Mouse (Mus musculus): Measurements from ENCODE around the gene 4930415O20Rik. TPM values are rescaled to one million over a fixed set of nuclear protein-coding genes. Genes with fewer than 3 reads are reported as not detected.

The 4930415O20Rik gene
- polyA plus RNA-seq, 1 experiment = 0.09 TPM

DNA sequence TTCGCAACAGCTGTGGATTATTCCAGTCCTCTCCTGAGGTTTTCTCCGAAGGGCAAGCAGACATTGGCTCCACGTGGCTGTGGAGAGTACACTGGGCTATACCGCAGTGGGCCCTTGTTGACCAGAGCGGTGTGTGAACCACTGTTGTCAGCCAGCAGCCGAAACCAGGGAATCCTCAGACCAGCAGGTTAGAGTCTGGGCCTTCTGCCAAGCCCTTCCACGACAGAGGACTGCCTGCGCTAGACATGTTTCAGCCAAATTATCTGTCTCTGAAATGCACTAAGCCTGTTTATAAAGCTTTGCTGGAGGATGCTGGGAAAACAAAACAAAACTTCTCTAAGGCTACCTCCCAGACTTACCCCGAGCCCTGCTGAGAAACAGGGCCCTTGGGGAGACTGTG, 43.7 kb downstream of the 4930415O20Rik start:
- Histone ChIP-seq H3ac (ENCODE audit: control insufficient read depth, insufficient read length, low read depth) (no peak overlapping the region), H3K79me2 (ENCODE audit: control insufficient read depth, insufficient read depth) (no peaks in the 10 kb centered on the region), H3K4me3 (ENCODE audit: insufficient read depth, poor library complexity, severe bottlenecking) (no peak overlapping the region), H3K36me3 (ENCODE audit: control insufficient read depth, insufficient read depth) (no peaks in the 10 kb centered on the region), H3K27me3 (ENCODE audit: control insufficient read depth, insufficient read depth, insufficient read length) (no peaks in the 10 kb centered on the region), H3K79me3 (ENCODE audit: low read depth) (no peaks in the 10 kb centered on the region)
- TF ChIP-seq USF1 (IDR thresholded peaks at IDR 0.05; ENCODE audit: low read depth) (no peak), MAX (IDR thresholded peaks at IDR 0.05) (no peak), CTCF (IDR thresholded peaks at IDR 0.05; ENCODE audit: control insufficient read depth, insufficient read depth, insufficient read length) (no peak), CEBPB (IDR thresholded peaks at IDR 0.05; ENCODE audit: low read depth) (no peak), MYOG (IDR thresholded peaks at IDR 0.05; ENCODE audit: control insufficient read depth, extremely low read depth, insufficient read length) (no peak), MYOD1 (IDR thresholded peaks at IDR 0.05; ENCODE audit: control insufficient read depth, insufficient read length, low read depth) (no peak), FOSL1 (IDR thresholded peaks at IDR 0.05; ENCODE audit: insufficient read depth, low read length, poor library complexity, severe bottlenecking) (no peak)

DNA sequence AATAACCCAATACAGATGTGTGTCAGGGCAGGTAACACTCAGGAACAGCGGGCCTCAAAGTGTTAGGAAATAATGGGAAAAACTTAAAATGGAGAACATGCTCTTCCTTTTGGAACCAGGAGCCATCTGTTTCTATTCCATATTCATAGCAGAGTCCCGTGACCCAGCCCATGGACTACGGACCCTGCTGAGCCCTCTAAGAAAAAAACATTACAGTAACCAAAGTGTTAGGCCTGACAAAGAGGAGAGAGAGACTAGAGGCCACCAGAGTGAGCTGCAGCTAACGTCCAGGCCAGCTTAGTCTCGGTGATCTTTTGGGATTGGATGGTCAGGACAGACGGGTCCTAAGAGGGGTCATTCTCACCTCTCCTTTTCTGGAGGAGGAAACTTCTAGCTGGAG, 44.2 kb downstream of the 4930415O20Rik start:
- Histone ChIP-seq H3K36me3 (ENCODE audit: control insufficient read depth, insufficient read depth) (no peaks in the 10 kb centered on the region), H3K79me3 (ENCODE audit: low read depth) (no peaks in the 10 kb centered on the region), H3K4me3 (ENCODE audit: insufficient read depth, poor library complexity, severe bottlenecking) (no peak overlapping the region), H3ac (ENCODE audit: control insufficient read depth, insufficient read length, low read depth) (no peak overlapping the region), H3K27me3 (ENCODE audit: control insufficient read depth, insufficient read depth, insufficient read length) (no peaks in the 10 kb centered on the region), H3K79me2 (ENCODE audit: control insufficient read depth, insufficient read depth) (no peaks in the 10 kb centered on the region)
- TF ChIP-seq USF1 (IDR thresholded peaks at IDR 0.05; ENCODE audit: low read depth) = no peak
- TF ChIP-seq CEBPB (IDR thresholded peaks at IDR 0.05; ENCODE audit: low read depth) = no peak
- no peak for TF ChIP-seq FOSL1 (IDR thresholded peaks at IDR 0.05; ENCODE audit: insufficient read depth, low read length, poor library complexity, severe bottlenecking)
- TF ChIP-seq CTCF (IDR thresholded peaks at IDR 0.05; ENCODE audit: control insufficient read depth, insufficient read depth, insufficient read length) = no peak
- TF ChIP-seq MAX (IDR thresholded peaks at IDR 0.05) = no peak
- no peak for TF ChIP-seq MYOG (IDR thresholded peaks at IDR 0.05; ENCODE audit: control insufficient read depth, extremely low read depth, insufficient read length)
- TF ChIP-seq MYOD1 (IDR thresholded peaks at IDR 0.05; ENCODE audit: control insufficient read depth, insufficient read length, low read depth) = no peak

DNA sequence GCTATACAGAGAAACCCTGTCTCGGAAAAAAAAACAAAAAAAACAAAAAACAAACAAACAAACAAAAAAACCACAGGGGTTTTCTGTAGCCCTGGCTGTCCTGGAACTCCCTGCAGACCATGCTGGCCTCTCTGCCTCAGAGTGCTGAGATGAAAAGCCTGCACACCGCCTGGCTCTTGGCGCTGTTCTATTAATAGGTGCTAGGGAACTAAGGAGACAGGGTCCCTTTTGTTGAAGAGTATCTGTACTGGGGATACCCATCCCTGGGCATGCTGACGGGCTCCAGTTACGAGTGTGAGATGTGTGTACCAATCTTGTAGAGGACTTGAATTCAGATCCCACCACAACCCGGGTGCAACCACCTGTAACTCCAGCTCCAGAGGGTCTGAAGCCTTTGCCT, 44.9 kb downstream of the 4930415O20Rik start:
- no peaks in the 10 kb centered on the region for H3K79me2 ChIP-seq (ENCODE audit: control insufficient read depth, insufficient read depth)
- no peak for TF ChIP-seq MYOG (IDR thresholded peaks at IDR 0.05; ENCODE audit: control insufficient read depth, extremely low read depth, insufficient read length)
- TF ChIP-seq FOSL1 (IDR thresholded peaks at IDR 0.05; ENCODE audit: insufficient read depth, low read length, poor library complexity, severe bottlenecking) = no peak

DNA sequence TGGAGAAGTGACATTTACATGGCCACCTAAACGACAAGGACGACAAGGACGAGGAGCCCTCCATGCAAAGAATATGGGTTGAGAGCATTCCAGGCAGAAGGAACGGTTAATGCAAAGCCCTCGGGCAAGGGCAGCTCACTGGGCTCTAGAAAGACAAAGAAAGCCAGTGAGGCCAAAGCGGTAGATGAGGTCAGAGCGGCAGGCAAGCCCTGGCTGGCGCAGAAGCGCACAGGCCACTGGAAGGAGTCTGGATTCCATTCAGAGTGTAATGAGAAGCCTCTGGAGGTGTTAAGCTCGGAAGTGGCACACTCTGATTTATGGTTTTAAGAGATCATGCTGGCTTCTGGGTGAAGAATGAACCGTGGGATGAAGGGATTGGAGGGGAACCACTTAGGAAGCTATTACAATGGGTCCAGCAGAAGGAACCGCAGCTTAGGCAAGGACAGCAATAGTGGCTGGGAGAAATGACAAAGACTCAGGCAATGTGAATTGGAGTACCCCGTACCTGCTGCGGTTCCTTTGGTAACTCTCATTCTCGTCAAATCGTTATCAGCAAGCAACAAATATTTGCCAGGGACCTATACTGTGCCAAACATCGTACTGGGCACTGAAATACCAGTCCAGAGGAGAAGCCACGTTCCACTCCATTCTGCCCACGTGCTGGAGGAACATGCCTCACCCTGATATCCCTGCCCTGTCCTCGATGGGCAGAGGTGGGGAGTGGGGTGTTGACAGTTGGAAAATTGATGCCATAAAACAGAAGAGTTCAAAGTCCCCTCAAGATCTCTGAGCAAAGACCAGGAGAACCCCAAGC, 45.8 kb downstream of the 4930415O20Rik start:
- Histone ChIP-seq H3ac (ENCODE audit: control insufficient read depth, insufficient read length, low read depth) (no peak overlapping the region), H3K79me3 (ENCODE audit: low read depth) (no peaks in the 10 kb centered on the region), H3K4me3 (ENCODE audit: insufficient read depth, poor library complexity, severe bottlenecking) (no peak overlapping the region), H3K36me3 (ENCODE audit: control insufficient read depth, insufficient read depth) (no peaks in the 10 kb centered on the region), H3K27me3 (ENCODE audit: control insufficient read depth, insufficient read depth, insufficient read length) (no peaks in the 10 kb centered on the region), H3K79me2 (ENCODE audit: control insufficient read depth, insufficient read depth) (no peaks in the 10 kb centered on the region)
- TF ChIP-seq MYOD1 (IDR thresholded peaks at IDR 0.05; ENCODE audit: control insufficient read depth, insufficient read length, low read depth) = no peak
- TF ChIP-seq FOSL1 (IDR thresholded peaks at IDR 0.05; ENCODE audit: insufficient read depth, low read length, poor library complexity, severe bottlenecking) = no peak
- no peak for TF ChIP-seq MYOG (IDR thresholded peaks at IDR 0.05; ENCODE audit: control insufficient read depth, extremely low read depth, insufficient read length)
- TF ChIP-seq CTCF (IDR thresholded peaks at IDR 0.05; ENCODE audit: control insufficient read depth, insufficient read depth, insufficient read length) = no peak
- no peak for TF ChIP-seq MAX (IDR thresholded peaks at IDR 0.05)
- no peak for TF ChIP-seq USF1 (IDR thresholded peaks at IDR 0.05; ENCODE audit: low read depth)
- no peak for TF ChIP-seq CEBPB (IDR thresholded peaks at IDR 0.05; ENCODE audit: low read depth)

More for the DNA sequence above, 44.9 kb downstream of the 4930415O20Rik start:
- Histone ChIP-seq H3K79me3 (ENCODE audit: low read depth) (no peaks in the 10 kb centered on the region), H3K27me3 (ENCODE audit: control insufficient read depth, insufficient read depth, insufficient read length) (no peaks in the 10 kb centered on the region), H3ac (ENCODE audit: control insufficient read depth, insufficient read length, low read depth) (no peak overlapping the region), H3K4me3 (ENCODE audit: insufficient read depth, poor library complexity, severe bottlenecking) (no peak overlapping the region), H3K36me3 (ENCODE audit: control insufficient read depth, insufficient read depth) (no peaks in the 10 kb centered on the region)

DNA sequence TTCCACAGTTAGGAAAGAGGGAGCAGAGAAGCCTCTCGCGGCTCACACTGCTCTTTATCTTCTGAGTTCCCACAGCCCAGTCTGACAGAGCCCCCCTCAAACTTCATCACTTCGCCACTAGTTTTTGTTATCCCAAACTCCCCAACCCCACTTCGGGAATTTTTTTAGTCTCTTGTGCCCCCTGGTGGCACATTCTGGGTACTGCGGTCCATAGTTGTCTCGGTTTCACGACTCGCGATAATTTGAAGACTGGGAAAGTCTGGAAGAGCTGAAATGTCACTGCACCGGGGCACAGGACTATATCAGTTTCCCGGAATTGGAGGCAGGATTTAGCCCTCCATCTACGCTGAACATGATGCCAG, 46.4 kb downstream of the 4930415O20Rik start:
- no peaks in the 10 kb centered on the region for H3K36me3 ChIP-seq (ENCODE audit: control insufficient read depth, insufficient read depth)
- H3K79me3 ChIP-seq (ENCODE audit: low read depth) = no peaks in the 10 kb centered on the region
- no peak overlapping the region for H3K4me3 ChIP-seq (ENCODE audit: insufficient read depth, poor library complexity, severe bottlenecking)
- no peak for TF ChIP-seq MYOD1 (IDR thresholded peaks at IDR 0.05; ENCODE audit: control insufficient read depth, insufficient read length, low read depth)
- TF ChIP-seq CTCF (IDR thresholded peaks at IDR 0.05; ENCODE audit: control insufficient read depth, insufficient read depth, insufficient read length) = peak; percentile 12
- H3K27me3 ChIP-seq (ENCODE audit: control insufficient read depth, insufficient read depth, insufficient read length) = no peaks in the 10 kb centered on the region
- H3ac ChIP-seq (ENCODE audit: control insufficient read depth, insufficient read length, low read depth) = peak overlapping the region; percentile 22
- H3K79me2 ChIP-seq (ENCODE audit: control insufficient read depth, insufficient read depth) = no peaks in the 10 kb centered on the region

DNA sequence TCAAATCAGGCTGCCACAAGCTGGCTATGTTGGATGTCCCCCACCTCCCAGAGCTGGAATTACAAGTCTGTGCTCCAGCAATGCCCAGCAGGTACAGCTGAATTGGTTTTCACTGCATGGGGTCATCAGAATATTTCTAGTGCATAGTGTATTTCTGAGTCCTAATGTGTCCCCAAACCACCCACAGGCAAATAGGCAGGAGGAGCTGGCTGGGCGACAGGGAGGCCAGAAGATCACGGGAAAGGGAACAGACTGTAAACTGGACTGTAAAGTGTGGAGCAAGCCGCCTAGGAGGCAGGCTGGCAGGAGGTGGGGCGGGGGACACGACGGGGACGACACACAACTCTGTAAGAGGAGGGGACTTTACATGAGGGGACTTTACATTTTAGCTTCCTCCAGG, 51.4 kb downstream of the 4930415O20Rik start:
- TF ChIP-seq CTCF (IDR thresholded peaks at IDR 0.05; ENCODE audit: control insufficient read depth, insufficient read depth, insufficient read length) = no peak
- no peak overlapping the region for H3K4me3 ChIP-seq (ENCODE audit: insufficient read depth, poor library complexity, severe bottlenecking)

More for the DNA sequence above, 51.4 kb downstream of the 4930415O20Rik start:
- no peaks in the 10 kb centered on the region for H3K27me3 ChIP-seq (ENCODE audit: control insufficient read depth, insufficient read depth, insufficient read length)
- H3K36me3 ChIP-seq (ENCODE audit: control insufficient read depth, insufficient read depth) = no peaks in the 10 kb centered on the region
- H3K79me2 ChIP-seq (ENCODE audit: control insufficient read depth, insufficient read depth) = no peaks in the 10 kb centered on the region
- no peak overlapping the region for H3ac ChIP-seq (ENCODE audit: control insufficient read depth, insufficient read length, low read depth)
- no peaks in the 10 kb centered on the region for H3K79me3 ChIP-seq (ENCODE audit: low read depth)

Data from C2C12 (cell line).